Mouse (Mus musculus): ENCODE measurements around the gene Sema4d. TPM values are rescaled to one million over a fixed set of nuclear protein-coding genes. Genes with fewer than 3 reads are reported as not detected.
A peak's percentile ranks its signal among the peaks of the same experiment; 100 is the strongest.

Sema4d gene
- total and polyA plus RNA-seq, 3 experiments: 6.9 to 20.3 TPM; not detected in 1

GRCm38 (mm10) chr13:51710738-51711137, 82.8 kb downstream of the Sema4d start:
- DNase-seq (ENCODE audit: low read depth, low spot score): no peak
- H3K4me3 ChIP-seq (ENCODE audit: control insufficient read depth in 1 of 2, insufficient read depth in 1 of 2, low read depth in 2 of 2, low read length in 2 of 2): no peak overlapping the region
- TF ChIP-seq POLR2AphosphoS5 (IDR thresholded peaks at IDR 0.05; ENCODE audit: borderline replicate concordance, low read depth, low read length) (no peak), SIN3A (IDR thresholded peaks at IDR 0.05; ENCODE audit: low read length) (no peak), RAD21 (IDR thresholded peaks at IDR 0.05; ENCODE audit: low read depth, low read length) (no peak), USF1 (IDR thresholded peaks at IDR 0.05; ENCODE audit: low read depth, low read length) (no peak), UBTF (IDR thresholded peaks at IDR 0.05; ENCODE audit: borderline replicate concordance, insufficient read depth, low read depth, low read length) (no peak), MEF2A (IDR thresholded peaks at IDR 0.05; ENCODE audit: extremely low read depth, insufficient replicate concordance, low read depth, low read length, poor library complexity, severe bottlenecking) (no peak), JUND (IDR thresholded peaks at IDR 0.05; ENCODE audit: low read depth, low read length) (no peak), MYB (IDR thresholded peaks at IDR 0.05; ENCODE audit: low read depth, low read length) (no peak), E2F4 (IDR thresholded peaks at IDR 0.05; ENCODE audit: borderline replicate concordance, low read depth, low read length) (no peak), RCOR1 (IDR thresholded peaks at IDR 0.05; ENCODE audit: low read depth, low read length) (no peak), EP300 (IDR thresholded peaks at IDR 0.05; ENCODE audit: low read depth in 1 of 2, low read length in 2 of 2) (no peak), ZNF384 (IDR thresholded peaks at IDR 0.05; ENCODE audit: low read depth, low read length) (no peak), BHLHE40 (IDR thresholded peaks at IDR 0.05; ENCODE audit: borderline replicate concordance, low read depth, low read length) (no peak), MAFK (IDR thresholded peaks at IDR 0.05; ENCODE audit: borderline replicate concordance, low read depth, low read length) (no peak)
- no peak overlapping the region for H3K27ac ChIP-seq (ENCODE audit: control insufficient read depth, low read depth, low read length)
- H3K36me3 ChIP-seq (ENCODE audit: control insufficient read depth in 1 of 2, insufficient read depth in 2 of 2, low read length in 2 of 2): peaks cover 0 to 4% of the 10 kb centered on the region in 2 experiments; a peak in 2 of 4 replicates
- H3K9ac ChIP-seq (ENCODE audit: control insufficient read depth, low read depth, low read length, poor library complexity, severe bottlenecking): no peak overlapping the region
- no peaks in the 10 kb centered on the region for H3K9me3 ChIP-seq (replicated peaks; ENCODE audit: insufficient read depth, low read length)
- peaks cover 3 to 10% of the 10 kb centered on the region in 2 experiments for H3K4me1 ChIP-seq (ENCODE audit: control insufficient read depth in 1 of 2, insufficient read depth in 2 of 2, low read length in 2 of 2)
- no peaks in the 10 kb centered on the region for H3K79me2 ChIP-seq (ENCODE audit: control insufficient read depth, insufficient read depth, low read length, poor library complexity)
- no peaks in the 10 kb centered on the region for H3K27me3 ChIP-seq (ENCODE audit: control insufficient read depth in 1 of 2, insufficient read depth in 2 of 2, low read length in 2 of 2)

DNA sequence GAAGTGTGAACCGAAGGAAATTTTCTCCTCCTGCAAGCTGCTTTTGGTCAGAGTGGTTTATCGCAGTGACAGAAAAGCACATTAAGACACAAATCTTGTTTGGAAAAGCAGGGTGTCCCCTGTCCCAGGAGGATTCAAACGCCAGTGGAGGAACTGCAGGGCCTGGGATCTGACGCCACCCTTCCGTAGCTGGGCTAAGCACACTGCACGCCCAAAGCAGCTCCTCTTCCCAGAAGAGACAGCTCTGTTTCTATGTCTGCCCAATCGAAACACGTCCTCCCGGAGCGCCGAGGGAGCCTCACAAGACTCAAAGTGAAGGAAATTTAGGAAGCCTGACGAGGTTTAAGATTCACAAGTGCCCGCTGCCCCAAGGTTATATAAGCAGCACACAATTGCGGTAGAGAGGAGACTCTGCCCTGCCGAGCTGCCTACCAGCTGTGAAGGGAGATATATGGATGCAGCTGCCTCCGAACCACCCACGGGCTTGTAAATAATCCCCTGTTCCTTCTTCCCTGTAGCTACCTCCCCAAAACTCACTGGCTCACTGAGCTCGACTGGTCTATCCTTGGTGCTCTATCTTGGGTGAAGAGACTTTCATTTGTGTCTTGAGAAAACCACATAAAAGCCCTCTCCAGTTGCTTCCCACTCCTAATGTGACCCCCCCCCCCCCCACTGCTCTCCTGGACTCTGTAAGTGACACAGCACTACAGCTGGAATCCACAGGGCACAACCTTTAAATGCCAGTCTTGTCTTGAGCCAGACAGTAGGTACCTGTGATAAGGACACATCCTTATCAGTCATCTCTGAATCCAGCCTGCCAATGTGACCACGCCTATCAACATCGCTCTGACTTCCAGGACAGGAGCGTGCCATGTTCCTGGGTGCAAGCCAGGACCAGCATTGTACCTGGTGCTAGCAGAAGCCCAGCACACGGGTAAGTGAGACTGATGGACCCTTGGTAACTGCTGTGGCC, 87.4 kb downstream of the Sema4d start:
- no peaks in the 10 kb centered on the region for H3K9me3 ChIP-seq (replicated peaks; ENCODE audit: insufficient read depth, low read length)
- no peak overlapping the region for H3K27ac ChIP-seq (ENCODE audit: control insufficient read depth, low read depth, low read length)
- no peak overlapping the region for H3K4me3 ChIP-seq (ENCODE audit: control insufficient read depth in 1 of 2, insufficient read depth in 1 of 2, low read depth in 2 of 2, low read length in 2 of 2)
- no peaks in the 10 kb centered on the region for H3K27me3 ChIP-seq (ENCODE audit: control insufficient read depth in 1 of 2, insufficient read depth in 2 of 2, low read length in 2 of 2)
- DNase-seq (ENCODE audit: low read depth, low spot score): no peak
- H3K36me3 ChIP-seq (ENCODE audit: control insufficient read depth in 1 of 2, insufficient read depth in 2 of 2, low read length in 2 of 2): peaks cover 0 to 4% of the 10 kb centered on the region in 2 experiments; a peak in 2 of 4 replicates
- peaks cover 3 to 10% of the 10 kb centered on the region in 2 experiments for H3K4me1 ChIP-seq (ENCODE audit: control insufficient read depth in 1 of 2, insufficient read depth in 2 of 2, low read length in 2 of 2)
- H3K79me2 ChIP-seq (ENCODE audit: control insufficient read depth, insufficient read depth, low read length, poor library complexity): no peaks in the 10 kb centered on the region
- no peak overlapping the region for H3K9ac ChIP-seq (ENCODE audit: control insufficient read depth, low read depth, low read length, poor library complexity, severe bottlenecking)
- TF ChIP-seq ELF1 (IDR thresholded peaks at IDR 0.05; ENCODE audit: low read depth, low read length) (no peak), RAD21 (IDR thresholded peaks at IDR 0.05; ENCODE audit: low read depth, low read length) (no peak), RCOR1 (IDR thresholded peaks at IDR 0.05; ENCODE audit: low read depth, low read length) (no peak), POLR2AphosphoS5 (IDR thresholded peaks at IDR 0.05; ENCODE audit: borderline replicate concordance, low read depth, low read length) (no peak), TBP (IDR thresholded peaks at IDR 0.05; ENCODE audit: low read depth, low read length) (no peak), CHD1 (IDR thresholded peaks at IDR 0.05; ENCODE audit: low read depth, low read length) (no peak), TCF12 (IDR thresholded peaks at IDR 0.05; ENCODE audit: low read depth, low read length) (no peak), MAFK (IDR thresholded peaks at IDR 0.05; ENCODE audit: borderline replicate concordance, low read depth, low read length) (no peak), CTCF (IDR thresholded peaks at IDR 0.05 in 2 of 3, conservative IDR thresholded peaks at IDR 0.05 in 1 of 3; ENCODE audit: control insufficient read depth in 1 of 3, insufficient read depth in 1 of 3, low read depth in 2 of 3, low read length in 3 of 3, poor library complexity in 1 of 3, severe bottlenecking in 1 of 3) (no peak), JUND (IDR thresholded peaks at IDR 0.05; ENCODE audit: low read depth, low read length) (no peak), USF2 (IDR thresholded peaks at IDR 0.05; ENCODE audit: borderline replicate concordance in 1 of 2, insufficient read depth in 1 of 2, low read depth in 1 of 2, low read length in 2 of 2) (no peak), GATA1 (IDR thresholded peaks at IDR 0.05; ENCODE audit: low read depth, low read length) (peak; percentile 30; the same call in 1 of the 2 replicates), ETS1 (IDR thresholded peaks at IDR 0.05; ENCODE audit: low read depth, low read length) (0 out of 2 replicates have a peak, but pooled peaks have one; percentile 26), MYC (IDR thresholded peaks at IDR 0.05; ENCODE audit: low read depth, low read length) (no peak), MAX (IDR thresholded peaks at IDR 0.05; ENCODE audit: low read length) (no peak), MXI1 (IDR thresholded peaks at IDR 0.05; ENCODE audit: low read depth, low read length) (no peak), MYB (IDR thresholded peaks at IDR 0.05; ENCODE audit: low read depth, low read length) (no peak), CHD2 (IDR thresholded peaks at IDR 0.05; ENCODE audit: low read length) (no peak), TAL1 (IDR thresholded peaks at IDR 0.05; ENCODE audit: low read length) (no peak), KAT2A (conservative IDR thresholded peaks at IDR 0.05; ENCODE audit: low read depth, low read length) (no peak)
